Mouse (Mus musculus): ENCODE measurements at regions not wholly inside any gene's neighbourhood (a gene's known extent, or its start where the extent isn't known, plus 50 kb on each side); places are given as distances from the start of the nearest gene placed in this dataset.

- TF ChIP-seq EP300 (IDR thresholded peaks at IDR 0.05; ENCODE audit: insufficient read depth, low read depth, low read length), result no peak
- no peak for TF ChIP-seq CTCF (IDR thresholded peaks at IDR 0.05)
Observed at GRCm38 (mm10) chr9:46396591-46396990, 76.8 kb upstream of the 4931429L15Rik start.
